Mouse (Mus musculus) right cerebral cortex, postnatal 10 days (tissue): ENCODE data around the gene Pik3r6.
A peak's percentile ranks its signal among the peaks of the same experiment; 100 is the strongest.

Experiments used
- DNase-seq, 2 experiments: peaks; one replicate each; pipeline ENCODE4 v3.0.0; 2021; ENCODE audit warnings: low spot score in 2 of 2

The Pik3r6 gene

DNA sequence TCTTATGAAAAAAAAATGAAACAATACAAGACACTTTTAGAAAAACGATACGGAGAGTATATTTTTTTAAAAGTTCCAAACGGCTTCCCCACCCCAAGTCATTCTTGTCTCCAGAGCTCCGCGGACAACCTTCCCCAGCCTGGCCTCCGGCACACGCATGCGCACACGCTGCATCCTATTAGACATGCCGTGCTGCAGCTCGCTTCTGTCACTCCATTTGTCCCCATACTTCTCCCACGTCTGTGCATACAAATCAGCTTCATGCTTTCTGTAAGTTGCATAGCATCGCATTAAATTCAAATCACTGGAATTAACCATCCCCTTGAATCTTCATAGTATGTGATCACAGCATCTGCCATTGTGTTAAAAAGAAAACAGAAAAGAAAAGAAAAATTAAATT is 80.4 kb downstream of the Pik3r6 start:
- peak; percentile 80 to 82 for DNase-seq

DNA sequence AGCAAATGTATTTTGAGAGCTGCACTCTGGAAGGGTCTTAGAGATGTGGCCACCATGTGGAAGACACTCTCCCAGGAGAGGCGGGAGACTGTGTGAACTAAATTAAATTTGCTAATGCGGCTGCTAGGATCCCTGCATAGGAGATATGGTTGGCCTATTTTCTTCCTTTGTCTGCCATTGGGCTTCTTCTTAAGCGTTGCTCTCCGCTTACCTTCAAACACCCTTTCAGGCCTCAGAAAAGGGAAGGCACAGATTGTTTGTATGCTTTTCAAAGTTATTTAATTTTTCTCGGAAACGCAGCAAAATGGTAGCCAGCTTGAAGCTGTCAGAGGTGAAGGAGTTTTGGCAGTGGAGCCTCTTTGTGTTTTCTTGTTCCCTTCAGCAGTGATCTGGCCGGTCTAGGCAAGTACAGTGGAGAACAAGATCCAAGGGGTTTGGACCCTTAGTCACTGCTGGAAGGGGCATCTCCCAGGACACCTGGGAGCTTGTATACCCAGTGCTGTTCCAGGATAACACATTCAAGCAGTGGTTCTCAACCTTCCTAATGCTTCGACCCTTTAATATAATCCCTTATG is 81.2 kb downstream of the Pik3r6 start:
- no peak for DNase-seq

DNA sequence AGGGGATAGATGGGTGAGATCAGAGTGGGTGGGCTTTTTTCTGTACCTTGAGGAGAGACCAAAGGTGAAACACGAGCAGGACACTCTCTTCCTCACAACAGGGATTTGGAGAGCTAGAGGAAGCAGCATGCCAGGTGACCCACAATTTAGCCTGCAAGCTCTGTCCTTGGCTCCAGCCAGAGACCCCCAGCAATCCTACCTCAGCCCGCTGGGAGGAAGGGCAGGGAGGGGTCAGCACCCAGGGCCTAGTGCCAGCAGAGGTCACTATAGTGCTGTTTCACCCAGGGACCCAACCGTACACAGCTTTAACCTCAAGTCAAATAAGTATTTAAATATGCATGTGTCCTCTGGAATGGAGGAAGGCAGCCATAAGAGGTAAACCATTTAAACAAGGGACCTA is 83.1 kb downstream of the Pik3r6 start:
- no peak for DNase-seq

DNA sequence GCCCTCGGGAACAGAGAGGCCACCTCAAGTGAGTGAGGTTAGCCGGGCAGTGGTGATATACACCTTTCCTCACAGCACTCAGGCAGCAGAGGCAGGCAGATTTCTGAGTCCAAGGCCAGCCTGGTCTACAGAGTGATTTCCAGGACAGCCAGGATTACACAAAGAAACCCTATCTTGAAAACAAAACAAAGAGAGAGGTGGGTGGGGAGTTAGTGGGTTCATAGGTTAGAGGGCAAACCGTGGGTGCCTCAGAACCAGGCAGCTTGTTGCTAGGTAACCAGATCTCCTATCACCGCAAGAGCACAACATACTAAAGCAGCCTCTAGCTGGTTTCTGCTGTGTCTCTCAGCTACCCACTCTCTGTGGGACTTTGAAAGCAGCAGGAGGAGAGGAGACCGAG is 83.9 kb downstream of the Pik3r6 start, which contains the start of gene Ccdc42:
TSS of gene Ccdc42 (plus strand) at position 301 of the 400 bp plus-strand sequence.
- DNase-seq = no peak

DNA sequence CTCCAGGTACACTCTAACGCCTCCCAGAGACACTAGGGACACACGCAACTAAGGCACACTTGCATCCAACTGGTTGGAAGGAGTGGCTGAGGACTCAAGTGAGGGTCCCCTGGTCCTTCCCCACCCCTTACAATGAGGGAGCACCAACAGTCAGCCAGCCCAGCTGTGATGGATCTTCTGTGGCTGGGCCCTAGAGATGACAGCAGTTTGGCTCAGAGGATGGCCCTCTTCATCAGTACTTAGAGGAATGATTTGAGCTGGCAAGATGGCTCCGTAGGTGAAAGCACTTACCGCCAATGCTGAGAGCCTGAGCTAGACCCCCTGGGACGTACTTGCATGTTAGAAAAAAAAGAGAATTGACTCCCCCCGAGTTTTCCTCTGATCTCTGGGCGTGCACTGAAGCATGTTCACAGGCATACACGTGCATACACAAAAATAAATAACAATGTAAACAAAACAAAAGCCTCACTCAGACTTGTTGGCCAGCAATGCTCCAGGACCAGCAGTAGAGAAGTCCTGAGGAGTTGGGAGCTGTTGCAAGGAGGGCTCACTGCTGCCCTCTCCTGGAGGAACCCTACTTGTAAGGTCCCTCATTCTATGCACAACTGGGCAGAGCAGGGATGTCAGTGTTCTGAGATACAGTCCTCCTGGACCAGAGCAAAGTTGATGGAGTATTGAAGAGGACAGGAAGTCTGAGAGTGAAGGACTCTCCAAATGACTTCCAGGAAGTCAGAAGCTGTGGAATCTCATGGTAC is 86.4 kb downstream of the Pik3r6 start:
- DNase-seq = peak; percentile 66 to 81

DNA sequence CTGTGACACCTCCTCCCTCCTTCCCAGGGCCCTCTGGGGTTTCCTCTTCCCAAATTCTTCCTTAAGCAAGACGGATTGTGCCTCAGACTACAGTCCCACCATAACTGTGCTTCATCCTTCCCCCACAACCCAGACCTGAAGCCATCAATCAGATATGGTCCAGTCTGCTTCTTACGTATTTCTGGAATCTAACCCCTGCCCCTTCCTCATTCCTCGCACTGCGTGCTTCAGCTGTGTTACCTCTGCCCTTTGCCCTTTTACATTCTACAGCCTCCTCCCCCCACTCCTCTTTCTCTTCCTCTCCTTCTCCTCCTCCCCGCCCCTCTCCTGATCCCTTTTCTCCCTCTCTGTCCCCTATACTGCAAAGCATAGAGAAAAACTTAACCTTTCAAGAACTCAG is 88.9 kb downstream of the Pik3r6 start:
- DNase-seq = no peak

DNA sequence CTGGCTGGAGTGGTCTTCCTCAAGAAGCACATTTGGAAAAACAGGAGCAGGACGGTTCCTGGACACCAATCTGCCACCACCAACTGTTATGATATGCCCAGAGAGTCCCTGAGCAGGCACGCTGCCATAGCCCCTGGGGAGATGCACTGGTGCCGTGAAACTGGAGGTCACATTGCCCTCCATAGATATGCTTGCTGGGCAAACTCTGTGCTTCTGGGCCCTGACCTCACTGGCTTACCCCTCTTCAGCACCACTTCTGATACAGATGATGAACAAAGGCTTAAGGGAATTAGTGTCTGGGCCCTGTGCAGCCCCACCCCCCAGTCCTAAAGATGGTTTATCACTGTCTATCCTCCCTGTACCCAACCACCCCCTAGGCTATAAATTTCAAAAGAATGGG is 90.4 kb downstream of the Pik3r6 start:
- no peak for DNase-seq

DNA sequence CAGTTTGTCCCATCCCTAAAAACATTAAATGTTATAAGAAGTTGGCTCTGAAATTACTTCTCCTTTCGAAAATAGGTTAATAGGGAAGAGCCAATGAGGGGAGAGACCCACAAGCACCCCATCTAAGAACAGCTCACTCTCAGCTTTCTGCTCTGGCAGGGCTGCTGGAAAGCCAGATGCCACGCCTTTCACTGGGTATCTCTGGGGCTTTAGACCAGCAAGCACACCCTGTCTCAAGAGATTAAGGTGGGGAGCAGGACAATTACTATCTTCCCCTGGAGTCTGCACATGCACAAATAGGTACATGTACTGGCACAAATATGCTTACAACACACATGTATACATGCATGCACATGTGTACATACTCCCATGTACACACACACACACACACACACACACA is 95.1 kb downstream of the Pik3r6 start:
- DNase-seq = no peak

DNA sequence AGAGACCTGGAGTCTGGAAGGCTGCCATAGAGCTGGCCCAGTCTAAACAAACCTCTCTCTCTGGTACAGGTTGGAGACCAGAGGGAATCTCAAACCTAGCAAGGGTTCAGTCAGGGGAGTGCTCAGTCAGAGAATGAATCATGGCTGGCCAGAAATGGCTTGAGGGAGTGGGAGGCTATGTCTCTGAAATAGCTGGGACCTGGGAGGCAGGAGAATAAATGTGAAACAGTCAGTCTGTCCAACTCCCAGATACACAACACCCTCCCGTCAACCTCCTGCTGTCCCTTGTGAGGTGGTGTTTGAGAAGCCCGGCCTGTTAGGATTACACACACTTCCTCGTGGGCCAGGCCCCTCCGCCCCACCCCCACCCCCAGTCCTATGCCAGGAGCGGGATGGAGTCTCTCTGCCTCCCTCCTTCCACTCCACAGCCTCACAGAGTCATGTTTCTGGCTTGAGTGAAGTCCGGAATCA is 97.8 kb downstream of the Pik3r6 start:
- no peak for DNase-seq

DNA sequence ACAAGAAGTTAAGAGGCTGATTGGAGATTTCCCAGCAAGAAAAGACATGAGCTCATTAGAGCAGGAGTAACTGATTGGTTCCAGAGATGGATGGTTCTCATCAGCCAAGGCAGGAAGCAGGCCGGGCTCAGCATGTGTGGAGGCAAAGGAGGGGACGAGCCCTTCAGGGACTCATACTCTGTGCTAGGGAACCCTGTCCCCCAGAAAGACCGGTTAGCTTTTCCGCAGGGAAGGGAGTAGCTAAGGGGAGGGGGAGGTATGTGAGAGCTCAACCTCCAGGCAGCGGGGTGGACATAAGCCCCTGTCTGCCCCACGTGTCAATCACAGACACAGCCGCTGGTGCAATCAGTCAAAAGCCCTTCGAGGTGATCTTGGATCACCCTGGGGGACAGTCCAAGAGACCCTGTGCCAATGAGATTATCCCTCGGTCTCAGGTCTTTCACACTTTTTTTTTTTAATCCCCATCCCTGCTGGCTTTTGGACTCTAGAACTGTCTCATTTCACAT is 98.7 kb downstream of the Pik3r6 start:
- DNase-seq = no peak
